Mouse (Mus musculus) urinary bladder, adult 2 months (tissue): ENCODE results near the gene P3h2. TPM values are rescaled to one million over a fixed set of nuclear protein-coding genes. Genes with fewer than 3 reads are reported as not detected.

Experiments used
- DNase-seq: peaks from one replicate; pipeline ENCODE4 v3.0.0; 2022; ENCODE audit warnings: low spot score
- polyA plus RNA-seq: library from polyadenylated mRNA; depleted of rRNA; stranded (reverse); fragments of >200 nt; gene quantifications from 2 replicates; pipeline ENCODE4 v1.2.3, GENCODE M21; 2012

Gene P3h2
- polyA plus RNA-seq, 1 experiment = 4.0 TPM

DNA sequence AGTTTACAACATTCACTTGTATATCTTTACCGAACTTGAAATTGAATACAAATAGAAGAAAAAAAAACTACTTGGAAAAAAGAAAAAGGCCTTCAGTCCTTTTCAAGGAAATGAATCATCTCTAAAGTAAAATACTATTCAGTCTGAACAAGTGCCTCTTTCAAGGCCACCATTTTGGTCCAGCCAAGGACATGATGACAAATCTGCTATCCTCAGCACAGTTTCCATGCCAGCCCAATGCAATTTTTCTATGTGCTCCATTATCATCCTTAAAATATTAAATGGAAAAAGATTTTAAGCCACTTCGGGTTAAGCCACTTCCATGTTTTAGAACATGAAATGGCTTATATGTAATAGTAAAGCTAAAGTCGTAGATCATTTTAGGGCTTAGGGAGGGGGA lies 35.2 kb downstream of the P3h2 start:
- no peak for DNase-seq

DNA sequence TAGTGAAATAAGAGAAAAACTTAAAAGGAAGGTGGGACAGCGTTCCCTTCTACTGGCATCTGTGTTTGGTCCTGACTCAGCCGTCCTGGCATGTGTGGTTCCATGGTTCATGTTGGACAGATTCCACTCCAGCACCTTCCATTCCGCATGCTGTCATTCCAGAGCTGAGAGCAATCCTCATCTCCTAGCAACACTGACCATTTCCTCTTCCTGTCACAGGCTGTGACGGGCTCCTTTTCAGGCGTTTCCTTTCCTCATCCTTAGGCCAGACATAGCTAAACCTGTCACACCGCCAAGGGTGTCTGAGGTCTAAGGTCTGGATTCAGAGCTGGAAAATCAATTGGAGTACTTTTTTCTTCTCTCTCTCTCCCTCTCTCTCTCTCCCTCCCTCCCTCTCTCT lies 40.5 kb downstream of the P3h2 start:
- DNase-seq = no peak

DNA sequence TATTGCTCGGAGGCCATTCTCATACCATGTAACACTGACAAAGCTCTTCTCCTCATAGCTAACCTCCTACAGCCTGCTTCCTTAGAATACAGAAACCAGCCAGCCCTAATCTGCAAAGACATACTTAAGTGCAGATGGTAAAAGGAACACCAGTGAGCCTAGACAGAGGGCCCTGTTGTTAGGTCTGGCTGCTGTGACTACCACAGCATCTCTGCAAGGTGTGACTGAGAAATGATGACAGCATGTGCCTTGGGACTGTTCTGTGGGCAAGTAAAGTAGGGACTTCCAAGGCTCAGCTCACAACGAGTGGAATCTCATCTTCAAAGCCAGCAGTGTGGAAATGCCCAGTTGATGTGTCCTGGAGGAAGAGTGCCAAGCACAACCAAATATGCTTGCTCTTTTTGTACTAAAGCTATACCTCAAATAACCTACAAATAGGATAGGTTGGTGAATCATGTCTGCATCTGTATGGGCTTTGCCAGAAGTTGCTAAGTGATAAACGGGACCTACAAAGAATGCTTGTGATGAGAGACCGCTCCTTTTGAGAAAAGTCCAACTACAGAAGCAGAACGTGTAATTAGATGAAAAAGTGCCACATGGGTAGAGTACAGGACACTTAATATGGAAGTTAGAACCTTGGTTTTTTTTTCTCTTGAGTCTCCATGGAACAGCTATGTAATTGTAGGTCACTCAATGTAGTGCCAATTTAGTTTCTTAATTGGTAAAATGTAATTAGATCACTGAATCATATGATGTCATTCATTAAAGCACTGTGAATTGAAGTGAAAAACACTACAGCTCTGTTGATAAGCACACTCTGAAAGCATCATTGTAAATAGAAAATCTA lies 45.1 kb downstream of the P3h2 start:
- no peak for DNase-seq

DNA sequence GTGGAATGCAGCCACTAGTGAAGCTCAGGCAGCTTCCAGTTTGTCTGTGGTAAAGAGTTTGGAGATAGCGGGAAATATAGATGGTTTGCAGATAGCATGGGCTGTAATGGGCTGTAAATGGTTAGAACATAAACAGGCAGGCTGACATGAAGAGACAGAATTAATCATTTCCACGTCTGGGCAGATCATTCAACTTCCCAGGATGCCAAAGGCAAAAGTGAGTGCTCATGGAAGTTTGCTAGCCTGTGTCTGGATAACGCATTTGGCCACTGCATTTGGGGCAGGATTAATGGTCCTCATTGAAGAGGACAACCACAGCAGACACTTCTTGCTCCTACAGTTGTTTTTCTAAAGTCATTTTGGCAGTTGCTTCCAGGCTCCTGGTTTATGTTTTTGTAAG lies 52.0 kb downstream of the P3h2 start:
- no peak for DNase-seq

DNA sequence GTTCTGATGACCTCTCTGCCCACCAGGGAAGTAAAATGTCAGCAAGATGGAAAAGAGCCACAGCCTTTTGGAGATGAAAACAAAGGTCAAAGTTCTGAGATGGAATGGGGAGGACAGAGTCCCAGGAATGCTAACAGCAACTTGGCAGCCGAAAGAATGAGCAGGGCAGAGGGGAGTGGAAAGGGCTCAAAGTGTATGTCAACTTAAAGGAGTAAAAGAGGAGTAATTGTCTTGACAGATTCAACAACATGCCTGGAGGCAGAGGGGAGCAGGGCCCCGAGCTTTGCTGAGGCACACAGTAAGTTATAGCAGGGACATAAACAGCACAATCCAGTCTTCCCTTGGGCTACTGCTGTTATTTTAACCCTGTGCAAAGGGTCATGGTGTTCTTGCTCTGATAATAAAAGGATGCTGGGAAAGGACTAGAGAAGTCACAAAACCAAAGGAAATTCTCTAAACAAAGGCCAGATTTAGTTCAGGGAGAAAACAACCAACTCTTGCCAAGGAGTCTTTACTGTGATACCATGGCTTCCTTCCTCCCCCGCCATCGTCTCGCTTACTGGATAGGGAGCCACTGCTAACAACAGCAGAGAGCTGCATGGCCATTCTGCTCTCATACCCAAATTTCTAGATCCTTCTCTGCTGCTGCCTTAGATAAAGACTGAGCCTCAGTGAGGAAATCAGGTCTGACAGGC lies 56.0 kb downstream of the P3h2 start:
- DNase-seq = no peak

DNA sequence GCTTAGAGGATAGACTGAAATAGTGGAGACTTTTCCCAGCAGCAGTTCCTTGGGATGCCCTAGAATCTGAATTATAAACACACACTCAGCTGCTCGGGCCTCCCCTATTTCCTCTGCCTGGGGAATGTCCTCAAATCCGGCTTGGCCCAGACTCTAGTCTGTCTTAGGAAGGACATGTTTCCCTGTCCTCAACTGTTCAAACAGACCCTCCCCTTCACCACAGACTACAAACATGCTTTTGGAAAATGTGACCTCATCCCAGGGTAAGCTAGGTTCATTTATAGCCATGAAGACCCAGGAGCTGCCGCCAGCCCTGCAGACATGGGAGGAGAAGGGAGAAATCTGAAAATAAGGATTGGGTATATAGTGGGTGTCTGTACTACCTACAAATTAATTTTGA lies 57.7 kb downstream of the P3h2 start:
- no peak for DNase-seq

DNA sequence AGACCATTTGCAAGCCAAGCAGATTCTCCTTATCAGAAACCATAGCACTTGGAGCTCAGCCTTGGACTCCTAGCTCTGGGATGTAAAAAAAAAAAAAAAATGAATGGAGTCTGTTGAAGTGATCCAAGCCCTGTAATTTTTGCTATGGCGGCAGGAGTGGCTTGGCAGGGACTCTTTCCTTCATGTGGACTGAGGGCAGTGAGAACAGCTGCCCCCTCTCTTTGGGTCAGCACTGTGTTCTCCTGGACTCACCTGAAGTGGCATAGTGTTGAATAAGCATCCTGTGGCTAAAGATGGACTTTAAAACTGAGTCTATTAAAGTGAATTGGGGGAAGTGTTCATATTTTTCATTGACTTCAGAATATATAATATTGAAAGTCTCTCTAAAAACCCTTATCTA lies 58.2 kb downstream of the P3h2 start:
- no peak for DNase-seq

DNA sequence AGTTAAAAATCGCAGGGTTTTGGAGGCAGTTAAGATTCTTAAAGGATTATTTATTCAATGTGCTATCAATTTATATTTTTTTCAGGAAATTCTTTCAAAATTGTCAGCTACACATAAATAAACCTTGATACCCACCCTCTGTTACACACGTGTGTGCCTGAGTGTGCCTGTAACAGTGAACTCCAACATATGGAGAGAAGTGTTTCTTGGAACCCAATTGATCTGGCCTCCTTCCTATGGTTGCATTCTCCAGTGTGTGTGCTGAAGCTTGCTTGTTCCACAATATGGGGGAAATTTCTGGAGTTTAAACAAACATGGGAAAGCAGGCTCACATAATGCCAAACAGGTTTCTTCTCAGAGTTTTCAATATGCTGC lies 63.7 kb downstream of the P3h2 start:
- no peak for DNase-seq

DNA sequence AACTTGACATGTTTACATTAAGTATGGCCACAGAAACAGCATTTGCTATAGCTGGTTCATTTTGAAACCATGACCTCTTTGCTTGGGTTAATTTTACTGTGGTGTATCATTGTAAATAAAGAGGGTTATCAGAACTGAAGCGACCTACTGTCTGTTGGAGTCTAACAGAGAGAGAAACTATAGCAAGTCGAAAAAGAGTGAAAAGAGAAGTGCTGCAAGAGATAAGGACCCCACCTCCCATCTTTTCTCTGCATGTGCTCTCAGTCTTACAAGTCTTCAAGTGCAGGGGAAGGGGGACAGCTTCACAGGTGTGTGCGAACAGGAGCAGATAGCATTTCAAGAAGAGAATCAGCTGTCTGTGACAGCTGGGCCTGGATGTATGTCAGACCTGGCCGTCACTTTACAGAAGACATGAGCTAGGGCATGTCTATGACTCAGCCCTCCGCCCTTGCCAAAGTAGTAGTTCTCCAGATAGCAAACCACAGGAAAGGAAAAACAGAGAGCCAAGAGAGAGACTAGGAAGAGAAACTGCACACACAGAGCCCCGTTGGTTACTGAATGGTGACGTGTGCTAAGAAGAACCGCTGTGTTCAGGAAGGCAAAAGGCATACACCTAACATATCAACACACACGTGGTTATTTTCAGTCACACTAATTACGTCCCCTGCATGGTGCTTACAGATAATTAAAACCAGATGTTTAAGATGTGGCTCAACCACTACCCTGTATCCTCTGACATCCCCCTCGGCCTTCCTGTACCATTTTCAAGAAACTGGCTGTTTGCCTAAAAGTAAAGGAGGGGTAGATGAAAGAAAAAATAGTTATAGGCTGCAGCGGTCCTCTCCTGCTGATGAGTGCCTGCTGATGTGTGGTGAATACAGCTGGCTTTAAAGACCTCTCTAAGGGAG lies 64.3 kb downstream of the P3h2 start:
- no peak for DNase-seq

DNA sequence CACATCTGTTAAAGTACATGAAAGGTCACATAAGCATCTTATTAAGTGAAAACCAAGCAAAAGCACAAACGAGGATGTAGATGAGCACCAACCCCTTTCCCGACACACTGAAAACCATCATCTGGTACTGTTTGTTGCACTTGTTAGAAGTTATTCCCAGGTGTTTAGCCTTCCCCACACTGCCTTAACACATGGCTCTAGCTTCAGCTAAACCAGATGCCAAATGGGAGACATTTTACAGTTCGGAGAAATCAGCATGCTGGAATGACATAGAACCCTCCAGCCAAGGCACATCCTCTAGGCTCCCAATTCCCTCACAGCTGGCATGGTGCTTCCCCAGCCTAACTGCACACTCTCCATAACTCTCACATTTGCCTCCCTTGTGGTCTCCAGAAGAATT lies 66.3 kb downstream of the P3h2 start:
- DNase-seq = no peak

DNA sequence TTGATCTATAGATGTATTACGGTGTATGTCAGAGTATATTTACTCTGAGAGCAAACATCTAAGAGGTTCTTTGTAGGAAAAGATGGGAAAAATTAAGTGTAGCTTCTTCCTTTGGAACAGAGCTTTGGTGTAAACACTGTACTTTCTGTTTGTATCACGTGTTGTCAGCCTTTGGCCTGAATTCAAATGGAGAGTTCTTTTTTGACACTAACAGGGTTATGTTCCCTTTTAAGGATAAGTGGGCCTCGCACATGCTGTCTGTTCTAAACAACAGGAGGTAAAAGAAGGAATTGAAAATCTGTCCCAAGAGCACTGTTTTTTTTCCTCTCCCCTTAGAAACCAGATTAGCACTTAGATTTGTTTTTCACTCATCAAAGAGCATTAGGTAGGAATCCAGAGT lies 70.1 kb downstream of the P3h2 start:
- no peak for DNase-seq

DNA sequence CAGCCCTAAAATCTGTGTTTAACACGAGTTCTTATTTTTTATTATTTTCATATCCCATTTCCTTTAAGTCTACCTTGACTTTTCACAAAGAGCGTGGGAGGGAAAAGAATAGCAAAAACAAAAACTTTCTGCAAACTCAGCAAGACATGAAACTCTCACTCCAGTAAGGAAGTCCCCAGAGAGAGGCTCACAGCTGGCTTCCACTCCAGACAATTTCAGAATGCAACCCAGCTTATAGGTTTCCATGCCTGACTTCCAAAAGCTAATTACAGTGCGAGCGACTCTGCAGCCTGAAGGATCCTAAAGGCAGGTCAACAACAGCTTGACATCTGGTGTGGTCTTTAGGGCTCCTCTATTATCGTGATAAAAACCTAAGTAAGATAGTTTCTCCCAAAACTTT lies 70.5 kb downstream of the P3h2 start:
- no peak for DNase-seq

DNA sequence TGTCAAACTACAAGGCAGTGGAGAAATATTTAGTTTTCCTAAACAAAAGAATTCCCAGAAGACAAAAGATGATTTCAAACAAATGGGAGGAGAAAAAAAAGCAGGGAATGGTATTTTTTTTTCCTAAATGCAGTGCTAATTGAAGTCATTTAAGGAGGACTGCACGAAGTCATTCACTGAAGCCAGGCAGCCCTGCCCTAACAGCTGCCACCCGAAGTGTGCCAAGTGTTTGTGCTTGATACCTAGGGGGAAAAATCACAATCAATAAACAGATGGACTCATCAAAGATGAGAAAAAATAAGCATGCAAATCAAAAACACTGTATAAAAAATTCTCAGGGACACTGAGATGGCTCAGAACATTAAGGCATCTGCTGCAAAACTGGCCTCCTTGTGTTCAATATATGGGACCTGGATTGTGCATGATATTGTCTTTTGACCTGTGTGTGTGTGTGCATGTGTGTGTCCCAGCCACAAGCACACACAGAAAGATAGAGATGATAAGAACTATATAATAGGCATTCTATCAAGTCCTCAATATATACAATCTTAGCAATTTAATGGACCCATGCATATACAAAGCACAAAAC lies 76.1 kb downstream of the P3h2 start:
- no peak for DNase-seq

DNA sequence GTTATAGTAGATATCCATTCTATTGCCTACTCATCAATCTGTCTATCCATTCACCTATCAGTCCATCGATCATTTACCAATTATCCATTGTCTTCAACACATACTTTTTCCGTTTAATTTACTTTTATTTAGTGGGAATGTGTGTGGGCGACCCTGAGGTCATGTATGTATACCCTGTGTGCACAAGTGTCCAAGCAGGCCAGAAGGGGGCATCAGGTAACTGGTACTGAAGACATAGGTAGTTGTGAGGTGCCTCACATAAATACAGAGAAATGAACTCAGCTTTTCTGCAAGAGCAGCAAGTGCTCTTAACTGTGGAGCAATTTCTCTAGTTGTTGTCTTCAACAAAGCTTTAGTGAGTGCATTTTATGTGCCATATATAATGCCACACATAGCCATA lies 79.2 kb downstream of the P3h2 start:
- no peak for DNase-seq

DNA sequence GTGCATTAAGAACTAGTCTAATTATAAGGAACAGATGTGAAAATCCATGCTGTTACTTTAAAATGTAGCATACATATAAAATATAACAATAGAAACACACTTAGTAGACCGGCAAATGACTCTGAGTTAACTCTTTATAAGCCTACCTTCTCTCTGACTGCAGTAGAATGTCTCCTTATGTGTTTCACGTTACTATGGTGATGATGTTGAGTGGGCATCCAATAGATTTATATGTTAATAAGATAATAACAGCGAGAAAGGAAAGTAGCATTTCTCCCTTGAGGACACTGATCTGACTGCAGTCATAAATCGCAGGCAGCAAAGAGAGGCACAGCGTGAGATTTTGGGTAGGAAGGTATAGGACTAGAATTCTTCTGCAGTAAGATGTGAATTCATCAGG lies 81.0 kb downstream of the P3h2 start:
- no peak for DNase-seq

DNA sequence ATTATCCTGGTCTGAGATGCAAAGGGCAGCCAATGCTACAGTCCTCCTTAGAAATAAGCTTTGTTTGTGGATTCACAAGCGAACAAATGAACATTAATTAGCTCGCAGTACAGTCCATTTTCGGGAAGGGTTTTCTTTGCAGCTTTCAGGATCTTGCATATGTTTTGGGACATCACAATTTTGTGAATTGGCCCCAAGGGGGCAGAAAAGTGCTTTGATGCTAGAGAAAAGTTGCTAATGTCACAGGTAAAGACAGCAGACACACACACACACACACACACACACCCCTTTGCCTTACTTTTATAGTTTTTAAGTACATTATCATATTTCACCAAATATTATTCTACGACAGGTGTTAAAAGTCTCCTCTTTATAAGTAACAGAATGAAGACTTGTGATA lies 82.2 kb downstream of the P3h2 start:
- no peak for DNase-seq

DNA sequence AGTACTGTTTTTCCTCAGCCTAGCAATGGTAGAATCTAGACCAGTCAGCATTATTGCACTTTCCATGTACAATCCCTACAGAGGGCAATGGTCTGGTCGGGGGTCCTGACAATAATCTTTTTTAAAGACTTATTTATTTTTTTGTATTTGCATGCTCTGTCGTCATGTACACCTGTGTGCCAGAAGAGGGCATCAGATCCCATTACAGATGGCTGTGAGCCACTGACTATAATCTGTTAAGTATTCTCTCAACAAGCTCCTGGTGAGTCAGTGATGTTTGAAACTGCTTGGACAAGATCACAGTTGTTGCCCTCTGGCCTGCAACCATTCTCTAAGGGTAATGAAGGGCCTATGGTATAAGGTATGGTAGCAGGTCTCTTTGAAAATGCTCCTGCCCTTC lies 83.8 kb downstream of the P3h2 start:
- no peak for DNase-seq

DNA sequence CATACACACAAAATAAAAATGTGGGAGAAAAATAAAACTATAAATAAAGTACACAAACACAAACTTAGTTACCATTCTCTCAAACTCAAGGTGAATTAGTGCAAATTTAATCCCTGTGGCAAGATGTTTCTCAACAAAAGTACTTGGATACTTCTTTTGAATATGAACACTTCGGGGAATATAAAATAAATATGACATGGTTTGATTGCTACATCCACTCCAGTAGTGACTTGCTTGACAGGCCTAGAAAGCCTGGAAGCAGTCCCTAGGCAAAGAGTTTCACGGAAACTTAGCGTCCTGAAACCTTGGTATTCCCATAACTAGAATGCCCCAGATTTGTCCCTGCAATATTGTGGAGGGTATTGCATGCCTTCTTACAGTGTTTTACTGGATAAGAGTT lies 99.8 kb downstream of the P3h2 start:
- no peak for DNase-seq

DNA sequence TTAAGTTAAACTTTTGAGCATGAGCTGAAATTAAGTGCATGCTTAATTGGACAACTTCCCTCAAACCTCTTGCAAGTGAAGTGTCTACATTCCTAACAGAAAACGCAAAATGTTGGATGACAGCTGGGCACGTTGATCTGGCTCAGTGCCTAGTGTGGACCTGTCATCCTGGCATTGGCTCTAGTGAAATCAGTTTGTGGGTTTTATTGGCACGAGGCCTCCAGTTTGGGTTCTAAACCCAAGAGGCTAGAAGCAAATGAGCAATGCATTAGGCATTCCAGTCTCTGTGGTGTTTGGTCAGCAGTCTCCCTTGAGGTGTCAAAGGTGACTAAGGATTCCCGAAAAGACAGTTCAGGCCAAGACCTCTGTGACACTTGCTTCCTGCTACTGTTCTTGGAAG lies 102.3 kb downstream of the P3h2 start:
- no peak for DNase-seq

DNA sequence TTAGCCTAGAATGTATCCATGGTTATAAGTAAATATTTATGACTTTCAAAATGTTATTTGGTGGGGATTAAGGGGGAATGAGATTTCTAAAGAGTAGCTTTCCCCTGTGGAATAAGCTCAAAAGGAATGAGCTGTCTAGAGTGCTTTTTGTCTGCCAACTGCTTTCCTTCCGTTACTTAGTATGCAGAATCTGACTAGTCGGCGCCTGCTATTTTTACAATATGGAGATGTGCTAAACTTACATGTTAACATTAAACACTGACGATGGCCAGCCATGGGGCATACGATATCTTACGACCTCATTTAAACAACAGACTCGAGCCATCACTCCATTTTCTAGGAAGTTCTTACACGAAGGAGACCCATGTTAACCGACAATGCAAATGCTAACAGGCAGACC lies 102.7 kb downstream of the P3h2 start:
- DNase-seq = no peak

DNA sequence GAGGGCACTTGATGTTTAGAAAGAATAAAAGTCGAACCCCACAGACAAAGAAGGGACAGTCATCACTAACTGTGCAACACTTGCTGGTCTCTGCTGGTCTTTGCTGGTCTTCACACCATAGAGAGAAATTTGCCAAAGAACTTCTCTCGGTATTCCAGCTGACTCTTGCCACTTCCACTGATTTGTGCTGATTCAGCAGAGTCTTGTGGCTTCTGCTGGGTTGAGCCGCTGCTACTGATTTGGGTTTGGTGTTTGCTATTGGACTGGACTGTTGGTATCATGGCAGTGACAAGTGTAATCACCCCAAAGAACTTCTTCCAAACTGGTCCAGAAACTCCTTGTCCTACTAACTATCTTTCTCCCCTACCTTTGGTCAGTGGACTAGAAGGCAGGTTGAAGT lies 111.0 kb downstream of the P3h2 start:
- no peak for DNase-seq

DNA sequence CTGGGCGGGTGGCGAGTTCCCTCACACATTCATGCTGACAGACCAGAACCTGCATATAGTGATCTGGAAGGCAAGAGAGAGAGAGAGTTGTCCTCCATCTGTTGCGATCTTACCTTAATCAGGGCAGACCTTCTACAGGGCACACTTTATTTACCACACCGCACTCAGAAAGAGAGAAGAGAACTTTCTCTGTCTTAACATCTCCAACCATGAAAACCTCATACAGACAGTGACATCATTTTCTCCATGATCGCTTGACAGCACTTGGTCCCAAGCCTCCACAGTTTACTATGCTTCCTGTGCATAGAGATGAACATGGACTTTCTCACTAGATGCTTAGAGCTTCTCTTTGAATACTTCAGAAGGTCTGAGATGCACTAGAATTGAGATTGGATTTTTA lies 118.4 kb downstream of the P3h2 start:
- no peak for DNase-seq
